Mouse (Mus musculus) cerebellum, adult 11 months (tissue): Measurements from ENCODE around the gene Tmem230.
"Not testable (repeated sequence)": the region's sequence is repeated elsewhere in the genome, so short reads cannot be mapped to it uniquely, and the experiment has no call there.

ENCODE experiments used
- DNase-seq: peaks from one replicate; pipeline ENCODE4 v3.0.0; 2022

Gene Tmem230

DNA sequence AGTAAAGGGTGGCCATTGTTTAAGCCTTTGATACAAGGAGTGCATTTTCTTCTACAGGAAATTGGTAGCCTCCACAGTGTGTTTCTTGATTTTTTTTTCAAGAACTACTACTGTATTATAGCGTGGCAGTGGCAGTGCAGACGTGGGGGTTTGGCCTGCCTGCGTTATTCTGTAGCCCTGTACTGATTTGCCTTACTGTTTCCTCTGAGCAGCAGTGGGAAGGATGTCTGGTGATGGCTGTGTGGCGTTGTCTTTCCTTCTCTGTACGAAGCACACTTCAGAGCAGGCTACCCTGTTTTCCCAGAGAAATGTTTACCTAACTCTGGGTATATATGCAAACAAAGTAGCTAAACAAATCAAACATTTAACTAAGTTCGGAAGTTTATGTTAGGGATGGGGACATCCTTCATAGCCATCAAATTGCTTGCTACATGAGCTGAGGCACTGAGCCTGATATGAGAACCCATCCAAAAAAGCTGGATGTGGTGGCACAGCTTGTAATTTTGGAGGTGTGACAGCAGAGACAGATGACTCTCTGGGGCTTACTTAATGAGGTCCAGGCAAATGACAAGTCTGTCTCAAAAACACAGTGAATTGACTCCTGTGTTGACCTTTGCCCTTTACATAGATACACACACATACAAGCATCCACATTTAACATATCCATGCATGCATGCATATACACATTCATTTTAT lies 25.2 kb upstream of the Tmem230 start:
- no peak for DNase-seq

DNA sequence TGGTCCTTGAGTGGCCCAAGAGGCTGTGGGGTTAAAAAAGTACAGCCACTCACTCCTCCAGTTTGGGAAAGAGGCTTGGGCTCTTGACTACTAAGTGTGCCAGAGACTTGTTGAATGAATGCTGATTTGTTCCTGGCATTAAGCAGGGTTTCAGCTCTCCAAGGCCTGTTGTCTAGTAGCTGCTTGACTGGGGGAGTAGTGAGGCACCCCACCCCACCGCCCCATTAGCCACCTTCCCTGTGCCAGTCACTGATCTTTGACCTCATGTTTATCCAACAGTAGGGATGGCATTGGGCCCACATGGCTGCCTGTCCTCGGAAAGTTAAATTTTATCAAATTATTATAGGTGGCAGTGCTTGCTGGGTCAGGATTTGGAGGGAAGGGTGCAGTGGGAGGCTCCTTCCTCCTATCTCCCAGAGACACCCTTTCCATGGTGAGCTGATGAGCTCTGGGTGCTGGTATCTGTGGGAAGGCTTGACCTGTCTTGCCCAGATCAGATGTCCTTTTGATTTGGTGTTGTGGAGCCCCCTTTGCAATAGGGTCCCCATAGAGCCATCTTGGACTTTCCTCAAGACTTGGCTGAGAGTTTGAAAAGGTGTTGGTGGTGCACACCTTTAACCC lies 22.8 kb upstream of the Tmem230 start:
- no peak for DNase-seq

- DNase-seq: no peak
Measured at GRCm38 (mm10) chr2:132269217-132269616, 21.6 kb upstream of the Tmem230 start.

DNA sequence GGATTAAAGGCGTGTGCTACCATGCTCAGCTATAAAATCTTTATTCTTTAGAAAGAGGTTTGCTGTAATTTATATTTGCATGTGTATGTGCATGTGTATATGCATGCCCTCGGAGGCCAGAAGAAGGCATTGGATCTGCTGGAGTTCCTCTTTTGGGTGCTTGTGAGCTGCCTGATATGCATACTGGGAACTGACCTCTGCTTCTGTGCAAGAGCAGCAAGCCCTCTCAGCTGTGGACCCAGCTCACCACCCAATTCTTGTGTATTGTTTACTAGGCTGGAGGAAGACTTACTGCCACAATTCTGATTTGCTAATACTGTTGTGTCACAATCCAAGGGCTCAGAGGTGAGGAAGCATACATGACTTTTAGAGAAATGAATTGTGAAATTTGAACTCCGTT lies 18.5 kb upstream of the Tmem230 start:
- no peak for DNase-seq

GRCm38 (mm10) chr2:132265196-132265595 lies 17.6 kb upstream of the Tmem230 start:
- no peak for DNase-seq

GRCm38 (mm10) chr2:132264266-132264710 lies 16.7 kb upstream of the Tmem230 start:
- no peak for DNase-seq

DNA sequence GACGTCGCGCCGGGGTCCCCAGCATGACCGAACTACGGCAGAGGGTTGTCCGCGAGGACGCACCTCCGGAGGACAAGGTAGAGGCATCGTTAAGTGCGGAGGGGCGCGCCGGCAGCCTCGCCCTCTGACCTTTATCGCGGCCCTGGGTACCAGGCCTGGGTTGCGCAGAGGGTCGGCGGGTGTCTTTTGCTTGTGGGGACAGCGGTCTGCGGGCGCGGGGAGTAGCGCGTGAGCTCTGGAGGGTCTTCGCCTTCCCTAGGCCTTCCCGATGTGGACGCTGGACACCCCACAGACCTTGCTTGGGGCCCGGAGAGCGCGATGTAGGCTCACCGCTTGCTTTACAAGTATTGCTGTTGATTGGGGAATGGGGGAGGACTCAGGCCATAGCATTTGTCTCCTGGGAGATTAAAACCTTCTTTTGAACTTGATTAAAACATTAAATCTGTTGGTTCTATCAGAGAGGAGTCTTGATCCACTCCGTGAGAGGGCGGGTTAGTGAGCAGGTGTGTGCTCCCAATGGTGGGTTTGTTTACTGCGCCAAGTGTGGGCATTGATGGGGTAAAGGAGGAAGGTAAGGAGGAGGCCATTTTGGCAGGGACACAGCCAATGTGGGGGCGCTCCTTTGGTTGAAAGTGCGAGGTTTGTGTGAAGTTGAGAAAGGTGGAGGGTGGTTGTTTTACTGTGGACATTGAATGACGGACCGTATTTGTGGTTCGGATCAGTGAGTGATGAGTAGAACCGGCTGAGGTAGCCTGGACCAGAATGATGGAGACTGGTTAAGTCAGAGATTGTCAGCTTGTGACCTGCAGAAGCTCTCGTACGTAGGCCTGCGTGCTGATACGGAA lies 16.0 kb upstream of the Tmem230 start:
- DNase-seq: peak; percentile 45

- peak; percentile 99 for DNase-seq
Measured at GRCm38 (mm10) chr2:132262879-132263398, 15.3 kb upstream of the Tmem230 start, which contains the start of gene Cds2. Gene Cds2, plus strand, starts transcription at chr2:132263148.

DNA sequence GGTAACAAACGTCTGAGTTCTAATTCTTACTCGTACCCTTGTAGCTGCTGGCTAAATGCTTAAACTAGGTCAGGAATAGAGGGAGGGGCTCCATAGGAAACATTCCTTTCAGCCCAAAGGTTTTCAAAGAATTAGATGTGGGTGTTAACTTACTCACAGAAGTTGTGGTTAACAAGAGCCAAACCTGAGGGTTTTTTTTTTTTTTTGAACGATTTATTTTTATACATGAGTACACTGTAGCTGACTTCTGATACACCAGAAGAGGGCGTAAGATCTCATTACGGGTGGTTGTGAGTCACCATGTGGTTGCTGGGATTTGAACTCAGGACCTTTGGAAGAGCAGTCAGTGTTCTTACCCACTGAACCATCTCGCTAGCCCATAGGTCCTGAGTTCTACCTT lies 14.6 kb upstream of the Tmem230 start:
- DNase-seq: no peak

DNA sequence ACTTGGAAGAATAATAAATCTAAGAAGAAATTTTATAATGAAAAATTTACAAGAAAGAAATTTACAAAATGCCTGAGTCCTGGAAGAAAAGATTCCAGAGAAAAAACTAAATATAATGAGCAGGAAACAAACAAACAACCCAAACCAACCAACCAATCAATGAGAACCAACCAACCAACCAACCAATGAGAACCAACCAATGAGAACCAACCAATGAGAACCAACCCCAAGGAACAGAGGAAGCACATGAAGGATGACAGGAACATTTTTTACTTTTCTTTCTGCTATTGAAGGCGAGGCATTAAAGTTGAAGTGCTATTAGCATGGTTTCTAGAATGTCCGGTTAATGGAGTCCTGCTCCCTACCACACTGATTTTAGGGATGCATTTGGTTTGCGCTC lies 13.0 kb upstream of the Tmem230 start:
- no peak for DNase-seq

DNA sequence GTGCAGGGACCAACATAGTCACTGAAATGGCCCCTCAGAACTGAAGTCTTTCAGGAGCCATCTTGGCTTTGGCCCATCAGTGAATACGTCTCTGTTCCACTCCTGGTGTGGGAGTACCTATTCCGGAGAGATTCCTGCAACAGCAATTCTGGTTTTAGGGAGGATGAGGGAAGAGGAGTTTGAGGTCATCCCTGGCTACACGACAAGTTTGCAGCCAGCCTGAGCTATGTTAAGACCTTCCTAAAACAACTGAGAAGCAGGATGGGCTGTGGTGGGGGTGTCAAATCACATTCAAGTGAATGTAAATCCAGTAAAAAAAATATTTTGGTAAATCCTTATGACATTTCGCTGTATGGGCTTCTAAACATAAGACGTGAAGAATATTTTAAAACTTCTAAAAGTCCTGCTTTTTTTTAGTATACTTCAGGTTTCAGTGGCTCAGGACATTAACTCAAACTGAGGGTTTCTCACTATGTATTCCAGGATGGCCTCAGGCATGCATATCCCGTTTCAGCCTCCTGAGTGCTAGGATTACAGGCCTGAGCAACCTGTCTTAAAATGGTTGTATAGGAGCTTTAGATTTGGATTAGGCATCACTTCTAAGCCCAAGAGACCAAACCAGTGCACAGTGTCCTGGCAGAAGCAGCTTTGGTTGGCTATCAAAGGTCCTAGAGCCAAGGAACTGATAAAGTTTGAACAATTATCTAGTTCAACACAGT lies 9.9 kb upstream of the Tmem230 start:
- no peak for DNase-seq

- no peak for DNase-seq
Measured at GRCm38 (mm10) chr2:132253603-132254002, 6.0 kb upstream of the Tmem230 start.

DNA sequence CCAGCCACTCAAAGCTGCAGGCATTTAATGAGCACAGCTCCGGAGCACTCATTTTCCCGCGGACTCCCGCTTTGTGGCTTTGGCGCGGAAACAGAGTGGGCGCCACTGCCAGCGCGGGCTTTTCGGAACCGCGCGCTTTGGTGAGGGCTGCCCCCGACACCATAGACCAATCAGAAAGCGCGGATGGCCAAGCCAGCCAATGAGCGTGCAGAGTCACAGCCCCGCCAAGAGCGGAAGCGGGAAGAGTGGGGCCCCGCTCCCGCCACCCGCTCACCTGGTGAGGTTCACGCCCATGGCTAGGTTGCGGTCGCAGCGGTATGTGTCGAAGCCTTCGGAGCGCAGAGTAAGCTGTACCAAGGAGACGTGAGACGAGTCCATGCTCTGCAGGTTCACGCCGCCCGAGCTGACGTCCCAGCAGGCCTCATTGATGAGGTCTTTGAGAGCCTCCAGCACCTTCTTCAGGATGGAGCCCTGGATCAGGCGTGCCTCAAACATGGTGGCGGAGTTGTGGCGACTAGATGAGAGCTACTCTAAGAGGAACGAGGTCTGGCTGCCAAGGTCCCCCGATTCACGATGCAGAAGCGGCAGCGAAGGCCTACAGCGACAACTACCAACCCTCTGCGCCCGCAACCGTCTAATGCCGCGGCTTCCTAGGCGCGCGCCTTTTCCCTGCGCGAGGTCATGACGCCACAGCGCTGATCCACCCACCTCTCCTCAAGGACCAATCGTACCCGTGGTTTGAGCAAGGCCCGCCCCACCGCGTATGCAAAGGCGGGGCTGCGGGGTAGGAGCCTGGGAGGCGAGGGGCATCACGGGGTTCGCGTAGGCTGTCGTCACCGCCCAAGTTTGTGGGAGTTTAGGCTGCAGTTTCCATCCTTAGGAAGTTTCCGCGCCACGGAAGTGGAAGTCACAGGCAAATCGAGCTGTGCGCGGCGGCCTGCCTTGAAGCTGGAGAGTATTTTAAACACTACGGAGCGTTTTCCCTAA lies 5.2 kb upstream of the Tmem230 start, which contains the start of gene Pcna:
Gene Pcna (minus strand): TSS at position 773 of the 987 bp plus-strand sequence.
- DNase-seq: peak; percentile 92

DNA sequence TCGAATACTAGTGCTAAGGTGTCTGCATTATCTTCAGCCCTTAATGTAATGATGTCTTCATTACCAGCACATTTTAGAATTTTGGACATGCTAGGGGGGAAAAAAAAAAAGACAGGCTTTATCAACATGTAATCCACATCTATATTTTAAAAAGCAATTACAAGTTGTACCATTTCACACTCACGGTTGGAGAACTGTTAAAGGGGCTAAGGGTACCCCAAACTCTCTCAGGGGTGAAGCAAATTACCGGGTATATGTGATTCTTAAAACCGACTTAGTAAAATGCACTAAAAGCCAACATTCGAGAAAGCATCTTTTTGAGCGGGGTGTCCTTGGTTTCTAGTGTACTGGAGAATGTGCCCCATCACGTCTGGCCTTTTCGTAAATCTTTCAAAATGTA lies 4.3 kb upstream of the Tmem230 start:
- no peak for DNase-seq

DNA sequence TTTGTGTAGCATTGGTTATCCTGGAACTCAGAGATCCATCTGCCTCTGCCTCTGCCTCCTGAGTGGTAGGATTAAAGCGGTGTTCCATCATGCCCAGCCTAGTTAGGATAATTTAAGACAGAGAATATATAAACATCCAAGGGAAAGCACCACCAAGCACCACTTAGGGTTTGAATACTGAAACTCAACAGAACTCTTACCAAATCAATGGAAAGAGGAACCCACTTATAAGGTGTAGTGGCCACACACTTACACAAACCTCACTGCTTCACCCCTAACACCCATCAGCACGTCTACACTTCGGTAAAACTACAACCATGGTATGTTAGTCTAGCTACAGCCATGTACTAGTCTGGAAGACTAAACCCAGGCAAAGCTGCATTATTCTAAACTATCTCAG lies 4.2 kb downstream of the Tmem230 start:
- DNase-seq: no peak

GRCm38 (mm10) chr2:132240457-132240856 lies 7.2 kb downstream of the Tmem230 start:
- peak; percentile 50 for DNase-seq

- DNase-seq: not testable (repeated sequence)
Measured at GRCm38 (mm10) chr2:132239434-132239833, 8.2 kb downstream of the Tmem230 start.

- no peak for DNase-seq
Measured at GRCm38 (mm10) chr2:132235975-132236374, 11.6 kb downstream of the Tmem230 start.

DNA sequence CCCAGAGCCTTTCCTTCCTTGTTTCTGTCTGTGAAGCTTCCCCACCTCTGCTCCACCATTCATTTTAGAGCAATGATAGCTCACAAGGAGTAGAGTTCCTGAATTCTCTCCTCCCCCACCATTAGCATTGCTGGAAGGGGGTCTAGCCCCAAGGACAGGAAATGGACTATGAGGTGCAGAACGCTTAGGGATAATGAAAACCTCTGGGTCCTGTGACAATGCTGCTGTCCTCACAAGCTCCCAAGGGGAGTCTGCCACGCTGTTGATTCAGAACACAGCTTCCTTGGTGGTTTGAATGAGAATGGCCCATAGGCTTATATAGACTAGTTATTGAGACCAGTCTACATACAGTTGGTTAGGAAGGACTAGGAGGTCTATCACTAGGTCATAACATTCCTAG lies 12.3 kb downstream of the Tmem230 start:
- DNase-seq: no peak

- DNase-seq: no peak
Measured at GRCm38 (mm10) chr2:132233985-132234765, 13.4 kb downstream of the Tmem230 start.
